Mouse (Mus musculus): ENCODE results near the gene Prm1. TPM values are rescaled to one million over a fixed set of nuclear protein-coding genes. Genes with fewer than 3 reads are reported as not detected.

Prm1 gene
- polyA plus RNA-seq, 1 experiment from 2014 or later, result not detected

GRCm38 (mm10) chr16:10754521-10755296, 50.9 kb downstream of the Prm1 start:
- H3K36me3 ChIP-seq, result no peaks in the 10 kb centered on the region
- no peak for DNase-seq (ENCODE audit: low spot score)
- no peak overlapping the region for H3K27ac ChIP-seq
- 0 out of 2 replicates have a peak, but pooled peaks cover 9% of the 10 kb centered on the region for H3K4me1 ChIP-seq
- H3K9me3 ChIP-seq (replicated peaks), result no peaks in the 10 kb centered on the region
- no peaks in the 10 kb centered on the region for H3K27me3 ChIP-seq (ENCODE audit: low read depth, poor library complexity, severe bottlenecking)
- 83% methylated on average over 3 of the region's 3 CpGs for WGBS
- no peak overlapping the region for H3K4me3 ChIP-seq

DNA sequence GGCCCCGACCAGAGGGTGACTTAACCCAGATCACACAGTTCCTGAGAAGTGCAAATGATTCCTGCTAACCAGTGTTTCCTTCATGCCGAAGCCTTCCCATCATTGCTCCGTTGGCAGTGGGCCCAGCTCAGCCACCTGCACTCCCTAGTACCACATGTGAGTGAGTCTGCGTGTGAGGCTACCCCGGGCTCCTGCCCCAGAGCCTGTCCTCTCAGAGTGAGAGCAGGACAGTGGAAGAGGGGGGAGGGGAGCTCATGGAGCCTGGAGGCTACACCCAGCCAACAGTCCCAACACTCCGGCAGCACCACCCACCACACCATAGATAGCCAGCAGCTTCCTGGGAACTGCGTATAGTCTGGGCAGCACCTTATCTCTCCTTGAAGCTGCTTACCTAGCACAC, 55.8 kb downstream of the Prm1 start:
- Histone ChIP-seq H3K4me3 (no peak overlapping the region), H3K27me3 (ENCODE audit: low read depth, poor library complexity, severe bottlenecking) (no peaks in the 10 kb centered on the region), H3K4me1 (peaks cover 20% of the 10 kb centered on the region), H3K36me3 (no peaks in the 10 kb centered on the region), H3K27ac (no peak overlapping the region), H3K9me3 (replicated peaks) (no peaks in the 10 kb centered on the region)
- 74% methylated on average over 7 of the region's 7 CpGs for WGBS
- DNase-seq (ENCODE audit: low spot score), result no peak

- Histone ChIP-seq H3K36me3 (no peaks in the 10 kb centered on the region), H3K4me3 (no peak overlapping the region), H3K27ac (no peak overlapping the region), H3K4me1 (peaks cover 26% of the 10 kb centered on the region), H3K27me3 (ENCODE audit: low read depth, poor library complexity, severe bottlenecking) (no peaks in the 10 kb centered on the region), H3K9me3 (replicated peaks) (no peaks in the 10 kb centered on the region)
- DNase-seq (ENCODE audit: low spot score), result no peak
- WGBS, result 77% methylated on average over 7 of the region's 7 CpGs
These were observed 56.4 kb downstream of the Prm1 start for GRCm38 (mm10) chr16:10749226-10749625.

Other genes starting within 250 kb of the Prm1 start
- 3.5 and 4.6 TPM in 2 replicates for gene Socs1, start 20.3 kb downstream of the Prm1 start, polyA plus RNA-seq (2016; fragmentation: Nextera tagmentation; extraction: Ambion mirVana)
- not detected in 2 replicates for gene Tnp2, start 17.2 kb downstream of the Prm1 start, polyA plus RNA-seq (2016; fragmentation: Nextera tagmentation; extraction: Ambion mirVana)
- gene Prm3, start 14.9 kb downstream of the Prm1 start, polyA plus RNA-seq (2016; fragmentation: Nextera tagmentation; extraction: Ambion mirVana), result not detected in 2 replicates
- not detected in 2 replicates for gene Prm2, start 9.7 kb downstream of the Prm1 start, polyA plus RNA-seq (2016; fragmentation: Nextera tagmentation; extraction: Ambion mirVana)
- gene Gm11172, start 7.1 kb upstream of the Prm1 start, polyA plus RNA-seq (2016; fragmentation: Nextera tagmentation; extraction: Ambion mirVana), result not detected in 2 replicates
- gene Rmi2, start 29.2 kb upstream of the Prm1 start, polyA plus RNA-seq (2016; fragmentation: Nextera tagmentation; extraction: Ambion mirVana), result 4.2 and 4.8 TPM in 2 replicates